Mouse (Mus musculus) cerebellum, postnatal 10 days (tissue): ENCODE data around the gene Anp32a.

Experiments
- DNase-seq, 2 experiments: peaks; one replicate each; pipeline ENCODE4 v3.0.0; 2021; ENCODE audit warnings: mixed read lengths in 2 of 2

Gene Anp32a

GRCm38 (mm10) chr9:62347201-62347600 lies 6.1 kb downstream of the Anp32a start:
- DNase-seq: peak; percentile 18

GRCm38 (mm10) chr9:62348050-62348449 lies 7.0 kb downstream of the Anp32a start:
- peak in 1 of 2 experiments; percentile 3 for DNase-seq

- DNase-seq: peak in 1 of 2 experiments; percentile 2
Measured at GRCm38 (mm10) chr9:62348467-62348985, 7.4 kb downstream of the Anp32a start.

GRCm38 (mm10) chr9:62349250-62349649 lies 8.2 kb downstream of the Anp32a start:
- DNase-seq: peak; percentile 50 to 60

- no peak for DNase-seq
Measured at GRCm38 (mm10) chr9:62350721-62351120, 9.6 kb downstream of the Anp32a start.

GRCm38 (mm10) chr9:62351200-62351599 lies 10.1 kb downstream of the Anp32a start:
- peak in 1 of 2 experiments; percentile 2 for DNase-seq

GRCm38 (mm10) chr9:62353784-62354183 lies 12.7 kb downstream of the Anp32a start:
- no peak for DNase-seq

GRCm38 (mm10) chr9:62354838-62355719 lies 14.0 kb downstream of the Anp32a start:
- peak; percentile 27 to 45 for DNase-seq

GRCm38 (mm10) chr9:62355763-62356162 lies 14.7 kb downstream of the Anp32a start:
- peak in 1 of 2 experiments; percentile 2 for DNase-seq

- DNase-seq: peak in 1 of 2 experiments; percentile 4
Measured at GRCm38 (mm10) chr9:62357593-62357992, 16.5 kb downstream of the Anp32a start.

GRCm38 (mm10) chr9:62358851-62359250 lies 17.8 kb downstream of the Anp32a start:
- DNase-seq: no peak

- DNase-seq: peak; percentile 33 to 38
Measured at GRCm38 (mm10) chr9:62360889-62361288, 19.8 kb downstream of the Anp32a start.

GRCm38 (mm10) chr9:62362835-62363385 lies 21.8 kb downstream of the Anp32a start:
- no peak for DNase-seq

GRCm38 (mm10) chr9:62363619-62364018 lies 22.5 kb downstream of the Anp32a start:
- DNase-seq: peak; percentile 94 to 96

GRCm38 (mm10) chr9:62364216-62364615 lies 23.1 kb downstream of the Anp32a start:
- DNase-seq: peak in 1 of 2 experiments; percentile 29

- DNase-seq: peak in 1 of 2 experiments; percentile 51
Measured at GRCm38 (mm10) chr9:62364831-62365230, 23.7 kb downstream of the Anp32a start.

- DNase-seq: peak; percentile 66 to 73
Measured at GRCm38 (mm10) chr9:62365326-62366080, 24.4 kb downstream of the Anp32a start.

GRCm38 (mm10) chr9:62366478-62367458 lies 25.7 kb downstream of the Anp32a start:
- DNase-seq: peak in 1 of 2 experiments; percentile 57

GRCm38 (mm10) chr9:62367510-62368071 lies 26.5 kb downstream of the Anp32a start:
- DNase-seq: peak; percentile 53 to 55

GRCm38 (mm10) chr9:62368256-62368905 lies 27.3 kb downstream of the Anp32a start:
- DNase-seq: peak in 1 of 2 experiments; percentile 25

- peak in 1 of 2 experiments; percentile 5 for DNase-seq
Measured at GRCm38 (mm10) chr9:62369172-62369571, 28.1 kb downstream of the Anp32a start.
